Mouse (Mus musculus) lung, adult 10 weeks (tissue): ENCODE results near the gene Gm3327. TPM values are rescaled to one million over a fixed set of nuclear protein-coding genes. Genes with fewer than 3 reads are reported as not detected.

Experiments
- polyA plus RNA-seq: library from polyadenylated mRNA; stranded (reverse); fragments of 350-450 nt; fragmentation: Illumina TruSeq; extraction: RNeasy Lipid Tissue Mini Kit (QIAGEN cat#74804); gene quantifications from one replicate; pipeline ENCODE4 v1.2.3, GENCODE M21; 2014; ENCODE audit warnings: low read depth, low replicate concordance; ENCODE audit not compliant: insufficient read depth

Gene Gm3327
- not detected for polyA plus RNA-seq

DNA sequence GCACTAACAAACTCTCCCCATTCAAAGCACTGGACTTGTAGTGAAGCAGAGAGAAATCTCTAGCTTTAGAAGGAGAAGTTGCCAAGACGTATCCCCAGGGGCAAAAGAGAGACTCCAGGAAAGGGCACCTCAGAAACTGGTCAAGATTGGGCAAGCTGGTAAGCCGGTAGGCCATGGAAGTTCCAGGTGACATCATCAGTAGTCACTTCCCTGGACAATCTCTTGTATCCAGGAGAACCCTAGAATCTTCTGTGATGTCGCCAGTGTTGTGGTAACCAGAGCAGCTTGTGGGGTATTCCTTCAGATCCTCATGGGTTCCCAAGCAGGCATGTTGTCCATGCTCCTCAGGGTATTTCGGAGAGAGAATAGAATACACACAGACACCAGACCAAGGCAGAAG is at the start of gene Gm3327:
Gene Gm3327 (plus strand): TSS at position 301 of the 400 bp plus-strand sequence.

DNA sequence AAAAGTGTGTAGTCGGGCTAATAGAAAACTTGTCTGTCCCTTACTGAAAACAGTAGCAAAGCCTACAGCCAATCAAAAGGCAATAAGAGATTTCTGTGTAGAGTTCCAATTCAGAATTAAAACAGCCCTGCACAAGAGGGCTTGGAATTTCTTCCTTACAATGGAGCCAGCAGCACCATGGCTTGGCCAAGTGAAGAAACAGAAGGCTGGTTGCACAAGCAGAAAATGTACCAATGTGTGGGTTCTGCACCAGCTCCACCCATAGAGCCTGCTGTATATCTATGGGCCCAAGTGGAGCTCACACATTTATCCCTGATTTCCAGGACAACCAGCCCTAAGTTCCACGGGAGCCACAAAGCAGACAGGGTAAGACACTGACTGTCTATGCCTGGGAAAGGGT is 21.3 kb upstream of the Gm3327 start, which contains the start of gene Ear2:
Gene Ear2 (plus strand): TSS at position 301 of the 400 bp plus-strand sequence.

Other genes with a start within 250 kb of the Gm3327 start
- gene Ear1, start 248.3 kb upstream of the Gm3327 start, polyA plus RNA-seq, result 87.0 TPM
- not detected for gene Ear10, start 200.3 kb upstream of the Gm3327 start, polyA plus RNA-seq
- gene Gm8113, start 198.5 kb upstream of the Gm3327 start, polyA plus RNA-seq, result 1.2 TPM
- gene Ang5, start 166.8 kb upstream of the Gm3327 start, polyA plus RNA-seq, result not detected
- gene Ang6, start 121.6 kb upstream of the Gm3327 start, polyA plus RNA-seq, result not detected
- gene Ear2, start 21.2 kb upstream of the Gm3327 start, polyA plus RNA-seq, result 329 TPM
- not detected for gene Gm8212, start 73.8 kb downstream of the Gm3327 start, polyA plus RNA-seq
- not detected for gene 4930503E14Rik, start 89.4 kb downstream of the Gm3327 start, polyA plus RNA-seq
- not detected for gene Gm8220, start 161.7 kb downstream of the Gm3327 start, polyA plus RNA-seq
- gene Gm5930, start 214.7 kb downstream of the Gm3327 start, polyA plus RNA-seq, result 0.34 TPM
- not detected for gene Gm8229, start 241.5 kb downstream of the Gm3327 start, polyA plus RNA-seq